9 mouse cellular contexts compared by ENCODE assay signal in genomic region chr4:41714276-41714675, GRCm38 (mm10). TPM values are rescaled to one million over a fixed set of nuclear protein-coding genes. Genes with fewer than 3 reads are reported as not detected.
DNase-seq lines count a peak whose midpoint lies in the region; ATAC-seq and TF ChIP-seq lines count a peak whose summit lies in the region.
"Had no signal": no experiment of that assay in that cellular context is flagged by ENCODE, and none has a peak within 500 bp of the region (broad histone marks: within the 10 kb centered on the region; RNA-seq: fewer than 3 reads in every experiment).

No protein-coding gene starts in this region.

- H3K4me3 ChIP-seq in E14TG2a.4 (replicated peaks; ENCODE audit: low read length), result peak overlapping the region; percentile 94
- H3K4me3 ChIP-seq in embryonic facial prominence, embryonic 14.5 days (ENCODE audit: low read depth, low read length), result peak overlapping the region; percentile 70
- H3K4me3 ChIP-seq in heart, embryonic 16.5 days (ENCODE audit: low read length), result peak overlapping the region; percentile 88
- peak overlapping the region; percentile 80 for H3K4me3 ChIP-seq in liver, embryonic 15.5 days (replicated peaks)

- H3K9me3 ChIP-seq in E14TG2a.4 (ENCODE audit: low read length), result no peaks in the 10 kb centered on the region
- no peaks in the 10 kb centered on the region for H3K9me3 ChIP-seq in embryonic facial prominence, embryonic 14.5 days (ENCODE audit: control insufficient read depth, low read length)
- H3K9me3 ChIP-seq in heart, embryonic 16.5 days (replicated peaks; ENCODE audit: control insufficient read depth, low read length), result no peaks in the 10 kb centered on the region
- H3K9me3 ChIP-seq in liver, embryonic 15.5 days (replicated peaks), result no peaks in the 10 kb centered on the region

- no peaks in the 10 kb centered on the region for H3K27me3 ChIP-seq in E14TG2a.4 (ENCODE audit: insufficient read depth, low read length)
- no peaks in the 10 kb centered on the region for H3K27me3 ChIP-seq in embryonic facial prominence, embryonic 14.5 days (replicated peaks; ENCODE audit: control insufficient read depth, insufficient read depth, low read length)
- no peaks in the 10 kb centered on the region for H3K27me3 ChIP-seq in heart, embryonic 16.5 days (ENCODE audit: control insufficient read depth, insufficient read depth, low read length)
- H3K27me3 ChIP-seq in liver, embryonic 15.5 days, result no peaks in the 10 kb centered on the region

- 7% methylated on average over 8 of the region's 8 CpGs for WGBS in embryonic facial prominence, embryonic 14.5 days
- WGBS in heart, embryonic 16.5 days, result 15% methylated on average over 8 of the region's 8 CpGs
- WGBS in liver, embryonic 15.5 days (ENCODE audit: insufficient replicate concordance), result 25% methylated on average over 8 of the region's 8 CpGs

- no peak overlapping the region for H3K27ac ChIP-seq in embryonic facial prominence, embryonic 14.5 days (replicated peaks; ENCODE audit: low read depth, low read length)
- no peak overlapping the region for H3K27ac ChIP-seq in heart, embryonic 16.5 days (ENCODE audit: low read length)
- peak overlapping the region; percentile 51; the same call in 1 of the 2 replicates for H3K27ac ChIP-seq in liver, embryonic 15.5 days (replicated peaks)

- H3K4me2 ChIP-seq in embryonic facial prominence, embryonic 14.5 days (ENCODE audit: low read depth, low read length), result peak overlapping the region; percentile 78
- peak overlapping the region; percentile 81 for H3K4me2 ChIP-seq in heart, embryonic 16.5 days (ENCODE audit: low read depth, low read length)
- peak overlapping the region; percentile 85 for H3K4me2 ChIP-seq in liver, embryonic 15.5 days

- peaks cover 69% of the 10 kb centered on the region for H3K36me3 ChIP-seq in E14TG2a.4 (ENCODE audit: insufficient read depth, low read length)
- peaks cover 27% of the 10 kb centered on the region; the same call in 1 of the 2 replicates for H3K36me3 ChIP-seq in embryonic facial prominence, embryonic 14.5 days (ENCODE audit: control insufficient read depth, insufficient read depth, low read length)
- peaks cover 10% of the 10 kb centered on the region for H3K36me3 ChIP-seq in heart, embryonic 16.5 days (ENCODE audit: control insufficient read depth, insufficient read depth)
- peaks cover 29% of the 10 kb centered on the region for H3K36me3 ChIP-seq in liver, embryonic 15.5 days (replicated peaks)

- peak; percentile 71 to 74 for DNase-seq in adrenal gland, postnatal 36 days
- DNase-seq in embryonic facial prominence, embryonic 14.5 days (ENCODE audit: low spot score), result peak; percentile 86
- DNase-seq in kidney, postnatal 10 days, result peak; percentile 82
- DNase-seq in natural killer cell, adult 2 months (ENCODE audit: low spot score in 2 of 2), result peak; percentile 36 to 62
- peak; percentile 50 for DNase-seq in thymus, postnatal 25 days

- H3K9ac ChIP-seq in embryonic facial prominence, embryonic 14.5 days (ENCODE audit: low read depth, low read length), result no peak overlapping the region
- H3K9ac ChIP-seq in heart, embryonic 16.5 days (ENCODE audit: low read length), result no peak overlapping the region
- peak overlapping the region; percentile 86; the same call in 1 of the 2 replicates for H3K9ac ChIP-seq in liver, embryonic 15.5 days

- peaks cover 52% of the 10 kb centered on the region for H3K4me1 ChIP-seq in E14TG2a.4 (replicated peaks; ENCODE audit: low read depth, low read length)
- H3K4me1 ChIP-seq in embryonic facial prominence, embryonic 14.5 days (ENCODE audit: control insufficient read depth, insufficient read depth, low read length), result peaks cover 17% of the 10 kb centered on the region
- H3K4me1 ChIP-seq in heart, embryonic 16.5 days (ENCODE audit: control insufficient read depth, insufficient read depth, low read length), result peaks cover 19% of the 10 kb centered on the region
- H3K4me1 ChIP-seq in liver, embryonic 15.5 days (replicated peaks), result peaks cover 25% of the 10 kb centered on the region

- TF ChIP-seq CTCF in E14TG2a.4 (conservative IDR thresholded peaks at IDR 0.05; ENCODE audit: low read length), result peak; percentile 75

- 0 out of 2 replicates have a peak, but pooled peaks have one; percentile 20 for ATAC-seq in embryonic facial prominence, embryonic 14.5 days (ENCODE audit: low read depth)
- ATAC-seq in heart, embryonic 16.5 days (replicated peaks; ENCODE audit: extremely low read depth, insufficient read depth, low FRiP score), result 0 out of 2 replicates have a peak, but pooled peaks have one; percentile 34
- ATAC-seq in liver, embryonic 15.5 days (ENCODE audit: insufficient read depth), result no peak

RNA-seq across cellular contexts. Expression of gene Rpp25l, which starts 0.9 kb away (rescaled TPM):
- total RNA-seq in adrenal gland, postnatal 36 days (2021), result 10 to 100 TPM; 39.2 to 42.6 TPM
- 67.4 and 68.7 TPM in 2 replicates for polyA plus RNA-seq in embryonic facial prominence, embryonic 14.5 days (2014; fragmentation: Nextera tagmentation; extraction: Ambion mirVana)
- 46.1 and 48.4 TPM in 2 replicates for polyA plus RNA-seq in heart, embryonic 16.5 days (2015; fragmentation: Nextera tagmentation; extraction: Ambion mirVana)
- polyA plus RNA-seq in liver, embryonic 15.5 days (2015; fragmentation: Nextera tagmentation; extraction: Ambion mirVana), result 29.8 and 31.9 TPM in 2 replicates

RNA-seq across cellular contexts. Expression of gene Dctn3, which starts 8.7 kb away (rescaled TPM):
- 100 to 1,000 TPM; 103 to 123 TPM for total RNA-seq in adrenal gland, postnatal 36 days (2021)
- polyA plus RNA-seq in embryonic facial prominence, embryonic 14.5 days (2014; fragmentation: Nextera tagmentation; extraction: Ambion mirVana), result 112 and 117 TPM in 2 replicates
- 137 and 141 TPM in 2 replicates for polyA plus RNA-seq in heart, embryonic 16.5 days (2015; fragmentation: Nextera tagmentation; extraction: Ambion mirVana)
- 64.1 and 67.2 TPM in 2 replicates for polyA plus RNA-seq in liver, embryonic 15.5 days (2015; fragmentation: Nextera tagmentation; extraction: Ambion mirVana)

RNA-seq across cellular contexts. Expression of gene Il11ra1, which starts 14.5 kb away (rescaled TPM):
- total RNA-seq in adrenal gland, postnatal 36 days (2021), result 10 to 100 TPM; 79.1 to 85.0 TPM
- polyA plus RNA-seq in embryonic facial prominence, embryonic 14.5 days (2014; fragmentation: Nextera tagmentation; extraction: Ambion mirVana), result 317 and 362 TPM in 2 replicates
- 134 and 142 TPM in 2 replicates for polyA plus RNA-seq in heart, embryonic 16.5 days (2015; fragmentation: Nextera tagmentation; extraction: Ambion mirVana)
- polyA plus RNA-seq in liver, embryonic 15.5 days (2015; fragmentation: Nextera tagmentation; extraction: Ambion mirVana), result 36.0 and 43.2 TPM in 2 replicates

RNA-seq across cellular contexts. Expression of gene Arid3c, which starts 16.7 kb away (rescaled TPM):
- total RNA-seq in adrenal gland, postnatal 36 days (2021), result not detected
- polyA plus RNA-seq in embryonic facial prominence, embryonic 14.5 days (2014; fragmentation: Nextera tagmentation; extraction: Ambion mirVana), result 0.12 and 0.15 TPM in 2 replicates
- not detected in 2 replicates for polyA plus RNA-seq in heart, embryonic 16.5 days (2015; fragmentation: Nextera tagmentation; extraction: Ambion mirVana)
- polyA plus RNA-seq in liver, embryonic 15.5 days (2015; fragmentation: Nextera tagmentation; extraction: Ambion mirVana), result not detected in 2 replicates
- total RNA-seq: gastrocnemius, postnatal 4 days had no signal

RNA-seq across cellular contexts. Expression of gene Cntfr, which starts 17.4 kb away (rescaled TPM):
- 10 to 100 TPM; 39.3 to 40.3 TPM for total RNA-seq in adrenal gland, postnatal 36 days (2021)
- polyA plus RNA-seq in embryonic facial prominence, embryonic 14.5 days (2014; fragmentation: Nextera tagmentation; extraction: Ambion mirVana), result 12.8 and 13.0 TPM in 2 replicates
- polyA plus RNA-seq in heart, embryonic 16.5 days (2015; fragmentation: Nextera tagmentation; extraction: Ambion mirVana), result 1.5 and 2.0 TPM in 2 replicates
- 0.25 and 0.31 TPM in 2 replicates for polyA plus RNA-seq in liver, embryonic 15.5 days (2015; fragmentation: Nextera tagmentation; extraction: Ambion mirVana)
